Mouse (Mus musculus) embryonic facial prominence, embryonic 15.5 days (tissue): ENCODE measurements around the gene Ankrd44. TPM values are rescaled to one million over a fixed set of nuclear protein-coding genes. Genes with fewer than 3 reads are reported as not detected.

Source experiments
- ATAC-seq: fragments of 200-750 bp; cut with Nextera tagmentation; 2 replicates; pipeline ENCODE4 v1.8.0; 2017; ENCODE audit warnings: low read depth, moderate TSS enrichment; ENCODE audit not compliant: insufficient number of reproducible peaks, low FRiP score, low TSS enrichment
- H3K27ac ChIP-seq: fragments of 300-500 bp; sonication (generic); replicated peaks from 2 replicates; pipeline ENCODE4 v1.5.1; 2015; ENCODE audit warnings: mild to moderate bottlenecking, inconsistent platforms
- H3K27me3 ChIP-seq: fragments of 300-500 bp; sonication (generic); 2 replicates; pipeline ENCODE4 v1.6.1; 2015; ENCODE audit warnings: inconsistent platforms
- H3K36me3 ChIP-seq: fragments of 300-500 bp; sonication (generic); 2 replicates; pipeline ENCODE4 v1.6.1; 2015; ENCODE audit warnings: mild to moderate bottlenecking, inconsistent platforms
- H3K4me1 ChIP-seq: fragments of 300-500 bp; sonication (generic); 2 replicates; pipeline ENCODE4 v1.6.1; 2015; ENCODE audit warnings: inconsistent platforms
- H3K4me2 ChIP-seq: fragments of 300-500 bp; sonication (generic); replicated peaks from 2 replicates; pipeline ENCODE4 v1.6.1; 2015; ENCODE audit warnings: mild to moderate bottlenecking, inconsistent platforms
- H3K4me3 ChIP-seq: fragments of 300-500 bp; sonication (generic); replicated peaks from 2 replicates; pipeline ENCODE4 v1.5.1; 2015; ENCODE audit warnings: mild to moderate bottlenecking, inconsistent platforms
- H3K9ac ChIP-seq: fragments of 300-500 bp; sonication (generic); 2 replicates; pipeline ENCODE4 v1.6.1; 2015; ENCODE audit warnings: inconsistent platforms
- H3K9me3 ChIP-seq: fragments of 300-500 bp; sonication (generic); replicated peaks from 2 replicates; pipeline ENCODE4 v1.6.1; 2016; ENCODE audit warnings: inconsistent platforms
- WGBS: fragments of 180-500 bp; shearing (Covaris S2); methylation state at CpG from one replicate; pipeline ENCODE4 v1.1.7; 2015; 5-methylcytosine and 5-hydroxymethylcytosine counted together
- polyA plus RNA-seq: library from polyadenylated mRNA; unstranded; fragments of >200 nt; fragmentation: Nextera tagmentation; extraction: Ambion mirVana; gene quantifications from 2 replicates; pipeline ENCODE4 v1.2.1, GENCODE M21; 2015

Gene Ankrd44
- polyA plus RNA-seq, 1 experiment from 2014 or later, result 22.9 TPM

GRCm38 (mm10) chr1:54881523-54881922, 44.7 kb downstream of the Ankrd44 start:
- Histone ChIP-seq H3K4me3 (no peak overlapping the region), H3K9me3 (no peaks in the 10 kb centered on the region), H3K4me1 (peaks cover 4% of the 10 kb centered on the region; the same call in 1 of the 2 replicates), H3K27ac (no peak overlapping the region), H3K36me3 (no peaks in the 10 kb centered on the region), H3K9ac (no peak overlapping the region), H3K4me2 (no peak overlapping the region), H3K27me3 (no peaks in the 10 kb centered on the region)
- no peak for ATAC-seq
- WGBS, result 89% methylated on average over 3 of the region's 3 CpGs

DNA sequence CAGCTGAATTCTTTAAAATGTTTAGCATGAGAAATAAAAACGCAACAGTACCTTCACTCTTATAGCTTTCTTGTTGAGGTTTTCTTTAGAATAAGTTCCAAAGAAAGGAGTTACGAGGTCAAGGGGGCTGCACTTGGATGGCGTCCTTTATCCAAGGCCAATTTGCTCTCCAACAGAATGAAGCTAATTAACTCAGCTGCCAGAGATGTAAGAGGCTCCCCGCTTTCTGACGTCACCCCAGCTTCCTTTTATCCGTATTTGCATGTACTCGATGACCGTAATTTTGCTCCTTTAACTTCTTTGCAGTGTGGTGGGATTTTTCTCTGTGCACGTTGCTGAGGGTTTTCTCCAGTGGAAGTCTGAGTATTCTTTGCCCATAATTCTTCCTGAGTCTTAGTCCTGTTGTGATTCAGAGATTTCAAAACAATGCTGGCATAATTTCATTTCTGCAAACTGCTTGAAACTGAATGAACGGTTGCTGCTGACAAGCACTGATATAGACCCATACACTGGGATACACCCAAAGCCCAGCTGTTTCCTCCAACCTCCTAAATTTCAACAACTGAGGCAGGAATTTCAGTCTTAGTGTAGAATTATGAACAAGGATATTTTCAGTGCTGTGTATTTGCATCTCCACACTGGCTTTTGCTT, 48.6 kb downstream of the Ankrd44 start:
- H3K27ac ChIP-seq, result no peak overlapping the region; the same call in 1 of the 2 replicates
- WGBS, result 75% methylated on average over 10 of the region's 10 CpGs

DNA sequence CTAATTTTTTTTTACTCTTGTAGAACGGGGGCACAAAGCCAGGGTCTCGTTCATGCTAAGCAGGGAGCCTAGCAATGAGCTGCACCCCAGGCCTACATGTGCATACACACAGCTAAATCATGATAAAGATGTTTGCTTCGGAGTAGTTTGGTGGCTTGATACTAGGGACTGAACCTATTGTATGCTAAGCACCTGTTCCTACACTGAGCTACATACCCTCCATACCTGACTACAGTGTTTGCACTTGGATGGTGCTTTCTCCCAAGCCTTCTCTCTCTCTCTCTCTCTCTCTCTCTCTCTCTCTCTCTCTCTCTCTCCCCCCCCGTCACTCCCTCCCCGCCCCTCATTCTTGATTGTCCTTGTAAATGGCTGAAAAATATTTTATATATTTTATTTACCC, 49.2 kb downstream of the Ankrd44 start:
- no peak overlapping the region for H3K27ac ChIP-seq
- no peaks in the 10 kb centered on the region for H3K9me3 ChIP-seq
- peaks cover 10% of the 10 kb centered on the region for H3K4me1 ChIP-seq
- H3K4me2 ChIP-seq, result no peak overlapping the region
- no peak overlapping the region for H3K4me3 ChIP-seq
- 89% methylated on average over 5 of the region's 5 CpGs for WGBS
- H3K9ac ChIP-seq, result no peak overlapping the region
- H3K27me3 ChIP-seq, result no peaks in the 10 kb centered on the region
- H3K36me3 ChIP-seq, result no peaks in the 10 kb centered on the region
- ATAC-seq, result no peak

More for the DNA sequence above, 48.6 kb downstream of the Ankrd44 start:
- Histone ChIP-seq H3K4me2 (no peak overlapping the region), H3K9me3 (no peaks in the 10 kb centered on the region), H3K9ac (no peak overlapping the region), H3K36me3 (no peaks in the 10 kb centered on the region), H3K27me3 (no peaks in the 10 kb centered on the region), H3K4me1 (peaks cover 10% of the 10 kb centered on the region), H3K4me3 (no peak overlapping the region)
- no peak for ATAC-seq

DNA sequence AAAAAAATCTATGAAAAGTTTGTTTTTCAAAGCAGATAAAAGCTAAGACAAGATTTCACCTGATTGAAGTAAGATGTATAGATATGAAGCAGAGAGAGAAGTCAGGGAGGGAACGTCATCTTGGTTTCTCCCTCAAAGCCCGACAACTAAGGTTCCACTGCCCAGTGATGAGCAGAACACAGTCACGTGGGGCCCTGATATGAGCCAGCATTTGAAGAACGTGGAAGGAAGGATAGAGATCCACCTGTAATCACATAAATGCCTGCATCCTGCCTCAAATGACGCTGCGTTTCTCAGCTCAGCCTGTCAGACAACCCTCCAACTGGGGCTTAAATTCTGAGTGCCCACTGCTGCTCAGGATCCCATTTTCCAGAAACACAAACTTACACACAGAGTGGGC, 52.1 kb downstream of the Ankrd44 start:
- 57% methylated on average over 6 of the region's 6 CpGs for WGBS
- Histone ChIP-seq H3K4me2 (no peak overlapping the region), H3K27ac (no peak overlapping the region), H3K4me1 (peaks cover 10% of the 10 kb centered on the region), H3K9ac (no peak overlapping the region), H3K36me3 (no peaks in the 10 kb centered on the region), H3K4me3 (no peak overlapping the region), H3K27me3 (no peaks in the 10 kb centered on the region), H3K9me3 (no peaks in the 10 kb centered on the region)
- no peak for ATAC-seq

DNA sequence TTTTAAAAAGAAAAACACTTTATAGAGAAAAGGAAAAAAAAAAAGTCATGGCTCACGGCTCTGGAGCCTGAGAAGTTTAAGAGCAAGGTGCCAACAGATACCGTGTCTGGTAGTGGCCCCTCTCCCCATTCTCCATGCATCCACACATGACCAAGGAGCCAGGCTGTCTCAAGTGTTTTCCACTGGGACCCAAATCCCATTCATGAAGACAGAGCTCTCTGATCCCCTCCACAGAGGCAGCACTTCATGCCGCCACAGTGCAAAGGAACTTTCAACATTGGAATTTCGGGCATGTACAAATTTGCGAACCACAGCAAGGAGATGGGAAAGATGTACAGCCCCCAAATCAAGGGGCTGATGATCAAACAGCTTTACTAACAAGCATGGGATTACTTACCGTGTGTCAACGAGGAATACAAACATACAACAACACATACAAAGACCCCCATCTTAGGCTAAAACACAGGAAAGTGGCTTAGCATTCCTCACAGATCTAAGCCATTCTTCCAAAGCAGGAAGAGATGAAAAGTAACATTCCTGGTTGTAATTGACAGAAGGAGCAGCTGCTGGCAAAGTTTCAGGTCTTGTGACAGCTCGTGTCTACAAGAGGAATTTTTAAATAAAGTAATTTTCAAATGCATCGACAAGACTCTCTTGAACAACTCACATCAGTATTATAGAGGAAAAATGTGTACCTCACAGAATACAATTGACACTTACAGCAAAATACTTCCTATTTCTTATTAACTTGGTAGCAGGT, 53.1 kb downstream of the Ankrd44 start:
- Histone ChIP-seq H3K4me2 (no peak overlapping the region), H3K9ac (no peak overlapping the region), H3K27me3 (no peaks in the 10 kb centered on the region), H3K4me1 (peaks cover 20% of the 10 kb centered on the region), H3K9me3 (no peaks in the 10 kb centered on the region), H3K36me3 (no peaks in the 10 kb centered on the region), H3K27ac (no peak overlapping the region), H3K4me3 (no peak overlapping the region)
- 22% methylated on average over 9 of the region's 9 CpGs for WGBS
- no peak for ATAC-seq

DNA sequence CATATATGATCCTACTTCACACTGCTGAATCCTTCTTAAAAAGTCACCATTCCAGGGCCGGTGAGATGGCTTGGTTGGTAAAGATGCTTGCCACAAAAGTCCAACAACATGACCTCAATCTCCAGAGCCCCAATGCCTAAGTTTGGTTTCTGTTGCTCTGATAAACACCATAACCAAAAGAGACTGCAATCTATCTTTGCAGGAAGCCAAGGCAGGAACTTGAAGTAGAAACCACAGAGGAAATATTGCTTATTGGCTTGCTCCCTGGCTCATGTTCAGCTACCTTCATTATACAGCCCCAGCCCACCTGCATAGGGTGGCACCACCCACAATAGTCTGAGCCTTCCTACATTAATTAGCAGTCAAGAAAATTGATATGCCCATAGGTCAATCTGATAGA, 54.9 kb downstream of the Ankrd44 start:
- peaks cover 23% of the 10 kb centered on the region for H3K4me1 ChIP-seq
- no peaks in the 10 kb centered on the region for H3K9me3 ChIP-seq
- 93% methylated on average over 1 of the region's 1 CpGs for WGBS
- H3K36me3 ChIP-seq, result no peaks in the 10 kb centered on the region
- no peaks in the 10 kb centered on the region for H3K27me3 ChIP-seq
- ATAC-seq, result no peak
- no peak overlapping the region for H3K4me2 ChIP-seq
- no peak overlapping the region for H3K9ac ChIP-seq
- no peak overlapping the region for H3K27ac ChIP-seq
- H3K4me3 ChIP-seq, result no peak overlapping the region

GRCm38 (mm10) chr1:54870634-54871033, 55.6 kb downstream of the Ankrd44 start:
- ATAC-seq, result no peak
- H3K4me2 ChIP-seq, result no peak overlapping the region
- no peak overlapping the region for H3K9ac ChIP-seq
- H3K4me1 ChIP-seq, result peaks cover 27% of the 10 kb centered on the region
- no peak overlapping the region for H3K4me3 ChIP-seq
- H3K36me3 ChIP-seq, result no peaks in the 10 kb centered on the region
- no peaks in the 10 kb centered on the region for H3K9me3 ChIP-seq
- 89% methylated on average over 2 of the region's 2 CpGs for WGBS
- no peaks in the 10 kb centered on the region for H3K27me3 ChIP-seq
- no peak overlapping the region for H3K27ac ChIP-seq

- Histone ChIP-seq H3K27ac (0 out of 2 replicates have a peak overlapping the region, but pooled peaks have one; percentile 29), H3K27me3 (no peaks in the 10 kb centered on the region), H3K4me3 (no peak overlapping the region), H3K4me1 (peaks cover 28% of the 10 kb centered on the region), H3K4me2 (no peak overlapping the region), H3K36me3 (no peaks in the 10 kb centered on the region), H3K9ac (no peak overlapping the region), H3K9me3 (no peaks in the 10 kb centered on the region)
- WGBS, result 45% methylated on average over 4 of the region's 4 CpGs
- ATAC-seq, result no peak
These were observed 59.0 kb downstream of the Ankrd44 start for GRCm38 (mm10) chr1:54867226-54867625.

DNA sequence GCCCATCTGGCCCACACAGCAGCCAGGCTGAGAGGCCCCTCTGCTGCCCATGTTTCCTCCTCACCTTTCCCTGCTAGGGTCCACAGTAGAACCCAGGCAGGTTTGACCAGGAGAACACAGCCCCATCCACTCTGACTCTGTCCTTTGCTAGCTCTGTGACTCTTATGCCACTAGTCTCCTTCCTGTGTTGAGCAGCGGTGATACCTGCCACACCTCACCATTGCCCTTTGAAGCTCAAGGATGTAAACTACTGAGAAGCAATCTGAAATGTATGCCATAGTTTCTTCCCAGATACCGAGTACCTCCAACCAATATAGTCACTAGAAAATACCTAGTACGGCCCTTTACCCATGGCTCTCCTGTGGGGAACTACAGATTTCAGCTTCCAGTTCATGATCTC, 60.1 kb downstream of the Ankrd44 start:
- Histone ChIP-seq H3K27me3 (no peaks in the 10 kb centered on the region), H3K4me3 (no peak overlapping the region), H3K4me1 (peaks cover 28% of the 10 kb centered on the region), H3K36me3 (no peaks in the 10 kb centered on the region), H3K4me2 (no peak overlapping the region), H3K9me3 (no peaks in the 10 kb centered on the region), H3K9ac (no peak overlapping the region), H3K27ac (no peak overlapping the region)
- WGBS, result 75% methylated on average over 3 of the region's 3 CpGs
- no peak for ATAC-seq

DNA sequence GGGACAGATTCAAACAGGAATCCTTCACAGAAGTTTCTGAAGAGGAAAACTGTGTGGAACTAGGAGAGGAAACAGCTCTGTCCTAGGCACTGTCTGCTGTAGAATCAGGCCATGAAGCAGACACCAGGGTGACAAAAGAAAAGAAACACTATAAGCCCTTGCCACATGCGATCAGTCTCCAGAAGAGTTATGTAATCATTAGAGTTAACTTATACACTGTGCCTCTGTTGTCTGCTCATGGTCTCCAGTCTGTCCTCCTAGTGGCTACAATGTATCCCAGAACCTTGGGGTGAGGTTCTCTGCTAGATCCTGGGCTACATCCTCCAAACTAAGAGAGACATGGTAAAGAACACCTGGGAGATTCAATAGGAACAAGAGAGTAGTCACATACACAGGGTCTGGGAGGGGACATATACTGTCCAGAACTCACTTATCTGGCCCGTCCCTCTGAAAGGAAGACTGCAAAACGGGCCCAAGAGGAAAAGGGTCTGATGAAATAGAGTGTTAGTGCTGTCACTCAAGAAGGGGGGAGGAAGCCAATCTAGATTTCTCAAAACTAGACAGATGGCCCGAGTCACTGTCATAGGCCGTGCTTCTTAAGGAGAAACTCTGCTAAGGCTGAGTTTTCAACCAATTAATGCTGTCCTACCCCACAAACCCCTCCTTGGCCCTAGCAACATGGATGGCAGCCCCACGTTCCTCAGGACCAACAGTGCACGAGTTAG, 61.1 kb downstream of the Ankrd44 start:
- ATAC-seq, result no peak
- Histone ChIP-seq H3K4me2 (no peak overlapping the region), H3K36me3 (no peaks in the 10 kb centered on the region), H3K4me1 (peaks cover 32% of the 10 kb centered on the region), H3K27me3 (no peaks in the 10 kb centered on the region), H3K9ac (no peak overlapping the region), H3K4me3 (no peak overlapping the region), H3K9me3 (no peaks in the 10 kb centered on the region), H3K27ac (no peak overlapping the region)
- WGBS, result 82% methylated on average over 7 of the region's 7 CpGs

DNA sequence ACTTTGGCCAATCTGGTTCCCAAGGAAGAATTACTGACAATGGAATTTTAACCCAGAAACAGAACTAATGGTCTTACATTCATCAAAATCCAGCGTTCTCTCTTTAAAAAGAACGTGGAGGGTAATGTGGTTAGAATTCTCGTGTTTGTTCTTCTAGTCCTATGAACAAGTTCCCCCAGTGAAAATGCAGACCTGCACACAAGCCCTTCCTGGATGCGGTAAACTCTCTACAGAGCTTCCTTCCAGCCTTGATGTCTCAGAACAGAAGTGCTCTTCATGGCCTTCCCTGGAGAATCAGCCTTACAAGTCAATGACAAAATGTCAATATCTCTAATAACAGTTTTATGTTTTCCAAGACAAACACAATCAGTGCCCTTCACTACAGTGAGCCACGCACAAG, 65.8 kb downstream of the Ankrd44 start:
- WGBS, result 65% methylated on average over 5 of the region's 5 CpGs
- Histone ChIP-seq H3K4me3 (no peak overlapping the region), H3K36me3 (no peaks in the 10 kb centered on the region), H3K4me2 (no peak overlapping the region), H3K27ac (no peak overlapping the region), H3K27me3 (no peaks in the 10 kb centered on the region), H3K4me1 (peaks cover 11% of the 10 kb centered on the region; the same call in 1 of the 2 replicates), H3K9me3 (no peaks in the 10 kb centered on the region), H3K9ac (no peak overlapping the region)
- no peak for ATAC-seq
